Mouse (Mus musculus) liver, embryonic 16.5 days (tissue): ENCODE data around the gene Kdm6b. TPM values are rescaled to one million over a fixed set of nuclear protein-coding genes. Genes with fewer than 3 reads are reported as not detected.
"Not testable (repeated sequence)": the region's sequence is repeated elsewhere in the genome, so short reads cannot be mapped to it uniquely, and the experiment has no call there.

Experiments
- ATAC-seq: fragments of 200-750 bp; cut with Nextera tagmentation; 2 replicates; pipeline ENCODE4 v1.8.0; 2017; ENCODE audit warnings: low read depth, mild to moderate bottlenecking, moderate number of reproducible peaks, moderate library complexity
- H3K27ac ChIP-seq: fragments of 300-500 bp; sonication (generic); 2 replicates; pipeline ENCODE4 v1.5.1; 2014; ENCODE audit warnings: mild to moderate bottlenecking, low read length
- H3K27me3 ChIP-seq: fragments of 300-500 bp; sonication (generic); 2 replicates; pipeline ENCODE4 v1.6.1; 2014; ENCODE audit warnings: low read depth, low read length, mixed read lengths; ENCODE audit not compliant: control insufficient read depth, insufficient read depth
- H3K36me3 ChIP-seq: fragments of 300-500 bp; sonication (generic); 2 replicates; pipeline ENCODE4 v1.6.1; 2014; ENCODE audit warnings: mild to moderate bottlenecking; ENCODE audit not compliant: control insufficient read depth, insufficient read depth
- H3K4me1 ChIP-seq: fragments of 300-500 bp; sonication (generic); 2 replicates; pipeline ENCODE4 v1.6.1; 2014; ENCODE audit warnings: low read depth, low read length, mixed read lengths; ENCODE audit not compliant: control insufficient read depth
- H3K4me2 ChIP-seq: fragments of 300-500 bp; sonication (generic); 2 replicates; pipeline ENCODE4 v1.6.1; 2014; ENCODE audit warnings: low read depth, low read length, mixed read lengths
- H3K4me3 ChIP-seq: fragments of 300-500 bp; sonication (generic); 2 replicates; pipeline ENCODE4 v1.5.1; 2014; ENCODE audit warnings: low read depth, mild to moderate bottlenecking, low read length
- H3K9ac ChIP-seq: fragments of 300-500 bp; sonication (generic); 2 replicates; pipeline ENCODE4 v1.6.1; 2014; ENCODE audit warnings: low read depth, low read length
- H3K9me3 ChIP-seq: fragments of 300-500 bp; sonication (generic); replicated peaks from 2 replicates; pipeline ENCODE4 v1.6.1; 2016; ENCODE audit warnings: low read length; ENCODE audit not compliant: control insufficient read depth
- WGBS: fragments of 180-500 bp; shearing (Covaris S2); extraction: QIAGEN DNeasy Blood & Tissue Kit; methylation state at CpG from one replicate; pipeline ENCODE4 v1.1.7; 2014; ENCODE audit not compliant: insufficient replicate concordance; 5-methylcytosine and 5-hydroxymethylcytosine counted together
- polyA plus RNA-seq: library from polyadenylated mRNA; unstranded; fragments of >200 nt; fragmentation: Nextera tagmentation; extraction: Ambion mirVana; gene quantifications from 2 replicates; pipeline ENCODE4 v1.2.1, GENCODE M21; 2015

Kdm6b gene
- polyA plus RNA-seq, 1 experiment from 2014 or later = 4.1 TPM

- H3K4me3 ChIP-seq = peak overlapping the region; percentile 83
- 12% methylated on average over 11 of the region's 11 CpGs for WGBS
Measured at GRCm38 (mm10) chr11:69396772-69397171, 16.7 kb downstream of the Kdm6b start.

GRCm38 (mm10) chr11:69395634-69396373 is 17.7 kb downstream of the Kdm6b start:
- Histone ChIP-seq H3K4me2 (peak overlapping the region; percentile 90), H3K4me1 (peaks cover 30% of the 10 kb centered on the region), H3K4me3 (peak overlapping the region; percentile 83), H3K9ac (peak overlapping the region; percentile 96), H3K9me3 (no peaks in the 10 kb centered on the region), H3K27me3 (no peaks in the 10 kb centered on the region), H3K36me3 (peaks cover 5% of the 10 kb centered on the region), H3K27ac (peak overlapping the region; percentile 97)
- 0% methylated on average over 43 of the region's 48 CpGs for WGBS
- ATAC-seq = peak; percentile 90

More at GRCm38 (mm10) chr11:69396772-69397171, 16.7 kb downstream of the Kdm6b start:
- H3K27me3 ChIP-seq = no peaks in the 10 kb centered on the region
- H3K9ac ChIP-seq = peak overlapping the region; percentile 96
- H3K9me3 ChIP-seq = no peaks in the 10 kb centered on the region
- no peak for ATAC-seq
- peaks cover 6% of the 10 kb centered on the region for H3K36me3 ChIP-seq
- H3K4me1 ChIP-seq = peaks cover 34% of the 10 kb centered on the region
- peak overlapping the region; percentile 97 for H3K27ac ChIP-seq
- H3K4me2 ChIP-seq = peak overlapping the region; percentile 90

GRCm38 (mm10) chr11:69395235-69395633 is 18.2 kb downstream of the Kdm6b start, which contains the start of the genes Naa38 and Cyb5d1:
Naa38 (plus strand) TSS chr11:69395487.
Cyb5d1 (minus strand) TSS chr11:69395631.
- Histone ChIP-seq H3K9ac (peak within 1 kb of the TSS; percentile 96), H3K4me3 (peak within 1 kb of the TSS; percentile 83), H3K27ac (peak within 1 kb of the TSS; percentile 97), H3K4me2 (peak within 1 kb of the TSS; percentile 90), H3K4me1 (peaks cover 31% of the 10 kb centered on the region)
- not testable (repeated sequence) for H3K9me3 ChIP-seq, H3K36me3 ChIP-seq, H3K27me3 ChIP-seq
- ATAC-seq = peak; percentile 79
- WGBS = 0% methylated on average over 20 of the region's 24 CpGs

GRCm38 (mm10) chr11:69394591-69395167 is 18.8 kb downstream of the Kdm6b start:
- Histone ChIP-seq H3K4me1 (peaks cover 34% of the 10 kb centered on the region), H3K4me2 (peak overlapping the region; percentile 90), H3K9ac (peak overlapping the region; percentile 96), H3K27ac (peak overlapping the region; percentile 97), H3K4me3 (peak overlapping the region; percentile 83)
- 1% methylated on average over 31 of the region's 31 CpGs for WGBS
- not testable (repeated sequence) for H3K27me3 ChIP-seq, H3K9me3 ChIP-seq, ATAC-seq, H3K36me3 ChIP-seq

- Histone ChIP-seq H3K4me1 (peaks cover 9% of the 10 kb centered on the region), H3K9me3 (no peaks in the 10 kb centered on the region), H3K27ac (no peak overlapping the region), H3K9ac (no peak overlapping the region), H3K4me3 (no peak overlapping the region), H3K36me3 (no peaks in the 10 kb centered on the region), H3K27me3 (no peaks in the 10 kb centered on the region), H3K4me2 (no peak overlapping the region)
- ATAC-seq = no peak
- 33% methylated on average over 10 of the region's 10 CpGs for WGBS
Measured at GRCm38 (mm10) chr11:69390400-69391034, 23.0 kb downstream of the Kdm6b start.

- WGBS = 60% methylated on average over 14 of the region's 14 CpGs
- H3K9ac ChIP-seq = no peak overlapping the region
- no peak for ATAC-seq
- H3K4me1 ChIP-seq = peaks cover 9% of the 10 kb centered on the region
- no peak overlapping the region for H3K4me3 ChIP-seq
- H3K4me2 ChIP-seq = no peak overlapping the region
- no peaks in the 10 kb centered on the region for H3K36me3 ChIP-seq
- H3K27me3 ChIP-seq = no peaks in the 10 kb centered on the region
- H3K27ac ChIP-seq = no peak overlapping the region
- no peaks in the 10 kb centered on the region for H3K9me3 ChIP-seq
Measured at GRCm38 (mm10) chr11:69389531-69390399, 23.7 kb downstream of the Kdm6b start.

GRCm38 (mm10) chr11:69388680-69389079 is 24.8 kb downstream of the Kdm6b start:
- Histone ChIP-seq H3K9ac (no peak overlapping the region), H3K27me3 (no peaks in the 10 kb centered on the region), H3K4me2 (no peak overlapping the region), H3K4me1 (peaks cover 4% of the 10 kb centered on the region), H3K9me3 (no peaks in the 10 kb centered on the region), H3K27ac (no peak overlapping the region), H3K36me3 (no peaks in the 10 kb centered on the region), H3K4me3 (no peak overlapping the region)
- ATAC-seq = no peak
- 85% methylated on average over 4 of the region's 4 CpGs for WGBS

- 61% methylated on average over 7 of the region's 7 CpGs for WGBS
- H3K4me3 ChIP-seq = no peak overlapping the region
- no peaks in the 10 kb centered on the region for H3K27me3 ChIP-seq
- no peak for ATAC-seq
- peaks cover 4% of the 10 kb centered on the region for H3K4me1 ChIP-seq
- H3K27ac ChIP-seq = no peak overlapping the region
- H3K9ac ChIP-seq = no peak overlapping the region
- no peak overlapping the region for H3K4me2 ChIP-seq
- no peaks in the 10 kb centered on the region for H3K36me3 ChIP-seq
- no peaks in the 10 kb centered on the region for H3K9me3 ChIP-seq
Measured at GRCm38 (mm10) chr11:69386758-69387157, 26.7 kb downstream of the Kdm6b start.
